Mouse (Mus musculus) right cerebral cortex, postnatal 14 days (tissue): ENCODE measurements around the gene Tmem175.
A peak's percentile ranks its signal among the peaks of the same experiment; 100 is the strongest.
"Not testable (repeated sequence)": the region's sequence is repeated elsewhere in the genome, so short reads cannot be mapped to it uniquely, and the experiment has no call there.

Source experiments
- DNase-seq: peaks from one replicate; pipeline ENCODE4 v3.0.0; 2022

The Tmem175 gene

GRCm38 (mm10) chr5:108629634-108630483, at the start of gene Tmem175, which contains the start of gene Gak:
TSS of gene Tmem175 (plus strand) at chr5:108629770.
TSS of gene Gak (minus strand) at chr5:108629755.
- DNase-seq: peak; percentile 94

- no peak for DNase-seq
Measured at GRCm38 (mm10) chr5:108581361-108581891, 48.1 kb upstream of the Tmem175 start.

GRCm38 (mm10) chr5:108599923-108600322, 29.6 kb upstream of the Tmem175 start:
- DNase-seq: no peak

- no peak for DNase-seq
Measured at GRCm38 (mm10) chr5:108602537-108602936, 27.0 kb upstream of the Tmem175 start.

- DNase-seq: no peak
Measured at GRCm38 (mm10) chr5:108610426-108610825, 19.1 kb upstream of the Tmem175 start.

- no peak for DNase-seq
Measured at GRCm38 (mm10) chr5:108621870-108622269, 7.7 kb upstream of the Tmem175 start.

GRCm38 (mm10) chr5:108626050-108626660, 3.4 kb upstream of the Tmem175 start:
- no peak for DNase-seq

GRCm38 (mm10) chr5:108628891-108629633, 508 bp upstream of the Tmem175 start:
- DNase-seq: no peak

GRCm38 (mm10) chr5:108633676-108634075, 4.1 kb downstream of the Tmem175 start:
- DNase-seq: no peak

GRCm38 (mm10) chr5:108634088-108634487, 4.5 kb downstream of the Tmem175 start:
- not testable (repeated sequence) for DNase-seq

GRCm38 (mm10) chr5:108636172-108636571, 6.6 kb downstream of the Tmem175 start:
- DNase-seq: no peak

GRCm38 (mm10) chr5:108643674-108644073, 14.1 kb downstream of the Tmem175 start:
- DNase-seq: no peak

- no peak for DNase-seq
Measured at GRCm38 (mm10) chr5:108645651-108646342, 16.2 kb downstream of the Tmem175 start.

- DNase-seq: no peak
Measured at GRCm38 (mm10) chr5:108646343-108646660, 16.7 kb downstream of the Tmem175 start.

- DNase-seq: no peak
Measured at GRCm38 (mm10) chr5:108647311-108647710, 17.7 kb downstream of the Tmem175 start.

- DNase-seq: no peak
Measured at GRCm38 (mm10) chr5:108647820-108648465, 18.4 kb downstream of the Tmem175 start.

- DNase-seq: no peak
Measured at GRCm38 (mm10) chr5:108648937-108649576, 19.5 kb downstream of the Tmem175 start.

GRCm38 (mm10) chr5:108650341-108650740, 20.8 kb downstream of the Tmem175 start:
- DNase-seq: no peak

GRCm38 (mm10) chr5:108651136-108651720, 21.7 kb downstream of the Tmem175 start:
- DNase-seq: no peak

- no peak for DNase-seq
Measured at GRCm38 (mm10) chr5:108651823-108652222, 22.3 kb downstream of the Tmem175 start.

- no peak for DNase-seq
Measured at GRCm38 (mm10) chr5:108653341-108653740, 23.8 kb downstream of the Tmem175 start.
